Mouse (Mus musculus) cerebellum, postnatal 25 days (tissue): Measurements from ENCODE around the gene Gm4707.
"Not testable (repeated sequence)": the region's sequence is repeated elsewhere in the genome, so short reads cannot be mapped to it uniquely, and the experiment has no call there.

ENCODE experiments used
- DNase-seq, 2 experiments: peaks; one replicate each; pipeline ENCODE4 v3.0.0; 2021; ENCODE audit warnings: mixed read lengths in 2 of 2

Gm4707 gene

DNA sequence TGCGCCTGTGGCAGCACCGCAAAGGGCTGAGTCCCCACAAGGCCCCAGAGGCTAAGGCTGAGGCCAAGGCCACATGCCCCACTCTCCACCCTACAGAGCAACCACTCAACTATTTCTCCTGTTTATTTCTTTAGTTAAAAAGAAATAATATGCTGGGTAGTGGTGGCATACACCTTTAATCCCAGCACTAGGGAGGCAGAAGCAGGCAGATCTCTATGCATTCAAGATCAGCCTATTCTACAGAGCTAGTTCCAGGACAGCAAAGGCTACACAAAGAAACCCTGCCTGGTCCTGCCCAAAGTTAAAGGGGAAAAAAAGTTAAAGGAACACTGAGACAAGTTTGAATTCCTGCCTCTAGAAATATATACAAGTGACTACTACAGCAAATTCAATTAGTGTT, at the start of gene Gm4707:
Gene Gm4707, minus strand, starts transcription at position 101 of the 400 bp plus-strand sequence.
- DNase-seq: no peak

DNA sequence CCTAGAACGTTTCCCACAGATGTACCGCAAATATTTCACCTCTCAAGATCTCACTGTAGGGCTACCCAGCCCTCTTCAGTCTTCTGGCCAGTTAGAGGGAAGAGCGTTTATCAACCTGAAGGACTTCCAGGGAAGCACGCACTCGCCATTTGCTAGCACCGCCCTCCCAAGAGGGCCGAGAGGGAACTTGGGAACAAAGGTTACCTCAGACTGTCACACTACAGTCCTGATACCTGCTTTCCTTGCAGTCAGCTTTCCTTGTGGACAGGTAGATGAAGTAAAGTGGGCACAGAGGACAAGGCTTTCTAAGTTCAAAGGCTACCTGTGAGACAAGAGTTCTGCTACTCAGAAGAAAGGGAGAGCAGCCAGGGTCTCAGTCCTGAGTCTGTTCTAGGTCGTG, 47.1 kb upstream of the Gm4707 start:
- no peak for DNase-seq

DNA sequence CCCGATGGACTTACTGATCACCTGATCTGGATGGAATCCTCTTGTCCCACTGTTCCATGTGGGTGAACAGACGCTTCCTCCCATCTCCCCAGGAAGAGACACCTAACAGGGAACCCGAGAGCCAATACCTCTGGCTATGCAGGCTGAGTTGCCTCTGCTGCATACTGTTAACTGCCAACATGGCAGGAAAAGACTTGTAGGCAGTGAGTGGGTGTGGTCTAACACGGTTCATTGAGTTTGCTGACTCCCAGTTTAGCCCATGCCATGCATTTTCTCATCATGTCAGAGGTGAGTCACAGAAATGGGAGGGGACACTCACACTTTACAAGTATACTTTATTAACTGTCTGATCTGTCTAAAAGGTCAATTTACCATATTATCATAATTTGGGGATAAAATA, 36.1 kb upstream of the Gm4707 start:
- DNase-seq: no peak

DNA sequence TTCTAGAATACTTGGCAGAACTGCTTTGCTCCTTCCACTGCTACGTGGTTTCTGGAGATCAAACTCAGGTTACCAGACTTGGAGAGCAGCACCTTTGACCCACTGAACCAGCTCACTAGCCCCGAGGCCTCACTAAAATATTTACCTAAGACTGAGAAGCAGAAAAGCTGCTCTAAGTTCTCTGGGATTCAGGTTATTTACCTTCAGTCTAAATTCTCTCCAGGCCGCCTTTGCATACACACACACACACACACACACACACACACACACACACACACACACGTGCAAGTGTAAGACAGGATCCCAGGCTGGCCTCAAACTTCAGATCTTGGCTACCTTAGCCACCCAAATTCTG, 31.6 kb upstream of the Gm4707 start:
- no peak for DNase-seq

DNA sequence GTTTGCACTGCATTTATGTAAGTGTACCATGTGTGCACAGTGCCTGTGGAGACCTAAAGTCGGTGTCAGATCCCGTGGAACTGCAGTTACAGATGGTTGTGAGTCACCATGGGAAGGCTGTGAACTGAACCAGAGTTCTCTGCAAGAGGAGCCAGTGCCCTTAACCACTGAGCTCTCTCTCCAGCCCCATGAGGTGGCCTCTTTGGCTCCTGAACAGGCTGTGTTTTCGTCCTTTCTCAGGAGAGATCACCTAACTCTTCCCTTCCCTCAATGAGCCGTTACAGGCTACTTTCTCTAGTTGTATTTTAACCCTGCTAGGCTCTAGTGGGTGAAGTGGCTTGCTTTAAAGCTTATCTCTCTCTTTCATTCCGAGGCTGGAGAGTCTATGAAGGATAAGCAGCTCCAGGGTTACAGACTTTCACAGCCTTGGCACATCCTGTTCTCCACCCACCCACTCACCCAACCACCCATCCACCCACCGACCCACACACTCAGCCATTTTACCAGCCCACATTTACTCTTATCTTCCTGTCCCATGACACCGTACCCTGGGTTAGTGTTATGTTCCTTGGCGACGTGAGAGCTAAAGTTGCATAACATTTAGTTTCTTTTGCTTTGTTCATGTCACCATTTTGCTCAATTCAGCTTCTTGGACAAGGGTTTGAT, 31.1 kb upstream of the Gm4707 start:
- DNase-seq: no peak

DNA sequence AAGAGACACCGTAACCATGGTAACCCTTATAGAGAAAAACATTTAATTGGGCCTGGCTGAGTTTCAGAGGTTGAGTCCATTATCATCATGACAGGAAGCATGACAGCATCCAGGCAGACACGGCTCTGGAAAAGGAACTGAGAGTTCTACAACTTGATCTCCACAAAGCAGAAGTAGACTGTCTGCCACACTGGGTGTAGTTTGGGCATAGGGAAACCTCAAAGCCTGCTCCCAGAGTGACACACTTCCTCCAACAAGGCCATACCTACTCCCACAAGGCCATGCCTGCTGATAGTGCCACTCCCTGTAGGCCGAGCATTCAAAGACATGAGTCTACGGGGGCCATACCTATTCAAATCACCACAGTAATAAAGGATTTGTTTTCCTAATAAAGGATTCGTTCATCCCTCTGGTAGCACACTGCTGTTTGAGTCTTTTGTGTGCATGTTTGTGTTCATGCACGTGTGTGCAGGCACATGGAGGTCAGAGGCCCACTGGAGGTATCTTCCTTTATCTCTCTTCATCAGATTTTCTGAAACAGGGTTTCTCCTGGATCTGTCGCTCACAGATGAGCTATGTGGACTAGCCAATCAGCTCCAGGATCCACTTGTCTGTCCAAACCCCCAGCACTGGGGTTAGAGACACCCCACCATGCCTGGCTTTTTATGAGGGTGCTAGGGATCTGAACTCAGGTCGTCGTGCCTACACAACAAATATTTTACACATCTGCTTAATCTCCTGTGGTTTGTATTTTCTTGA, 30.2 kb upstream of the Gm4707 start:
- no peak for DNase-seq

DNA sequence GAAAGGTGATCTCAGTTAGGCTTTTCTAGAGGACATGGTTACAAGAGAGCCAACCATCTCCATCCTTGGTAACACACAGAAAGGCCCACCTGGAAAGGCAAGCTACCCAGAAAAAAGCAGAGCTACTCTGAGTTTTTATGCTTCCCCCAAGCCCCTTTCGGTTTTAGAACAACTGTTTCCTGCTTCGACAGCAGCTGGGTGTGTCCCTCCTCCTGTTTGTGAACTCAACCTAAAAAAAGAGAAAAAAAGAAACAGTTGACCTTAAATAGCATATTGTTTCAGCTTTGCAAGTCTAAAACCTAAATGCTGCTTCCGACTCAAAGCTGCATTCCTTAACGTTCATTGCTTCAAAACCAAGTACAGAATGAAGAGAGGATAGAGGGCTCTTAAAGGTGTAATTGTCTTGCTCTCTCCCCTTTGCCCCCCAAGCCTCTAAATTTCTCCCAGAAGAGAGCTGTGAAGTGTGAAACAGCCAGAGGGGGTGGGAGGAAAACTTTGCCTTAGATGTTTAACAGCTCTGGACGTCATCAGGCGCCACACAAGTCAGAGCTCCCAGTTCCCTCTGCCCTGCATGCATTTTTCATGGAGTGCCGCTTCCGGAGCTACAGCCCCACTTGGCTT, 26.6 kb upstream of the Gm4707 start:
- DNase-seq: no peak

DNA sequence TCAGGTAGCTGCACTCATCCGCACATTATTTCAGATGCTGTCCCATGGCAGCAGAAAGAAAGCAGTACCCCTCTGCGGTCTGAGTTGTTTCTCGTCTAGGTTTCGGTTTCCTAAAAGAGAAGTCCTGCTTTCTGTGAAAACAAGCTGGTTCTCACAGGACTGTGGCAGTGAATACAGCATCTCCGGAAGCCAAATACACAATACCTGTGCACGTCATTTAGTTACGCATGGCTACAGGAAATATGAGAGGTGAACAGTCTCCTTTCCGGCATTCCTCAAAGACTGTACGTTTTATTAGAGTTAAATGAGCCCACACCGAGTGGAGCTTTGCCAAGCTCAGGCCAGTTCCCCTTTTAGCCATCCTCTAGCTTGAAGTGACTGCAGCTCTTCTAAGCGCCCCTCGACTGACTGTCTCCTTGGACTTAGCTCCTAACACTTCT, 26.1 kb upstream of the Gm4707 start:
- no peak for DNase-seq

DNA sequence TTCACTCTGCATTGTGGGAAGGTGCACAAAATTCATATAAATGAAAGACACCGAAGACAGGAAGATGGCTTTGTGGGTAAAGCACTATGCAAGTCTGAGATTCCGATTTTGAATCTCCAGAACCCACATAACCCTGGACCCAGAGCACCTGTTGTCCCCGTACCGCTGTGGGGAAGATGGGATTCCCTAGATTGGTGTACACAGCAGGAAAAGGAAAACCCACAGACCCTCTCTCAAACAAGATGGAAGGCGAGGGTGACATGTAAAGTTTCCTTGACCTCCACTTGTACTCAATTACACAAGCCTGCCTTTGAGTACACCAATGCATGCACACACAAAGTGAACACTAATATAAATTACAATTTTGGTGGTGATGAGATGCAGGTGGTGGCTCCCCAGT, 25.0 kb upstream of the Gm4707 start:
- DNase-seq: no peak

DNA sequence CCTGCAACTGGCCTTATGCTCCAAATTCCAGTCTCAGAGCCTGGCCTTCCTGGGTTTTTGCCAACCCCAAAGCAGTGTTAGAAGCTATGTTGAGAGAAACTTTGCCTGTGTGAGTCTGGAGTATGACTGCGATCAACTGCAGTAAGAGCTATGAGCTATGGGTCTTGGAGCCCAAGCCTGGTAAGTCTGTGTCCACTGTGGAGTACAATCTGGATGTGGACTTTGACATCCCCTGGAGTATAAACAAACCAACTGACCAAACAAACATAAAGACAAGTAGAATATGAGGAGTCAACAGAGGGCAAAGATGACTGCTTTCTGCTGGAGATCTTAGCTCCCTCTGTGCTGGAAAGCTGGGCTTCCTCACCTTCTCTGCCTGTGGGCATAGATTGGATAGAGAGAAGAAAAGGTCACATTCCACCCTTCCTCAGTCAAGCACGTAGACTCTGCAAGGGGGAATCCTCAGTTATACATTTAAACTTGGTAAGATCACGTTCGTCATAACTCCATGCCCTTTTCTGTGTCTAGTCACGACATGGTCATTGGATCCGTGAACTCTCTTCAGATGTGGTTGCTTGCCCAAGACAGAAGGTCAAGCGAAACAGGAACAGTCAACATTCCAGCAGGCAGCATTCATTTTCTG, 23.8 kb upstream of the Gm4707 start:
- DNase-seq: no peak

DNA sequence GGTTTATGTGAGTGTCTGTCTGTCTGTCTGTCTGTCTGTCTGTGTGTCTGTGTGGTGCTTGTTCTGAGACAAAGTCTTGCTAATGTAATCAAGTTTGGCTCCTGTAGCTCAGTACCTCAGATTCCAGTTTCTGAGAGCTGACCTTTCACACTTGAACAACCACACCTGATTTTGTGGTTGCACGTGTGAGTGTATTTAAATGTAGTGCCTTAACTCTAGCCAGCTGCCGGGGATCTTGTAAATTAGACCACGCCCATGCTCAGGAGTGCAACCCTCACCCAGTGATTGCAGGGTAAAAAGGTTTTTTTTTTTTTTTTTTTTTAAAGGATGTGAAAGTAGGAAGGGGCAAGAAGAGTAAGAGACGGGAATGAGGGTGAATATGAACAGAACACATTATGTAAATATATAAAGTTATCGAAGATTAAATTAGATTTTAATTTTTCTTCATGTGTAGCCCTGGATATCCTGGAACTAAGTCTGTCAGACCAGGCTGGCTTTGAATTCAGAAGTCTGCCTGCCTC, 19.7 kb upstream of the Gm4707 start:
- no peak for DNase-seq

DNA sequence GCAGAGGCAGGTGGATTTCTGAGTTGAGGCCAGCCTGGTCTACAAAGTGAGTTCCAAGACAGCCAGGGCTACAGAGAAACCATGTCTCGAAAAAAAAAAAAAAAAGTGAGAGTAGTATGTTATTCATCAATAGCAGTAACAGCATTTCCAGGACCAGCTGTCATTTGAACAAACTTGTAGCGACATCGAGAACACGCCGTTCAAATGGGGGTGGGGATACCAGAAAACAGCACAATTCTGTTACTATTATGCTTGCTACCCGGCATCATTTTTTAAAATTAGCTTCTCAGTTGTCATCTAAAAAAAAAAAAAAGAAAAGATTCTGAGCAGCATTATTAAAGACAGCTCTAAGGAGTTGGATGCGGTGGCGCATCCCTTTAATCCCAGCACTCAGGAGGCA, 17.8 kb upstream of the Gm4707 start:
- DNase-seq: no peak

DNA sequence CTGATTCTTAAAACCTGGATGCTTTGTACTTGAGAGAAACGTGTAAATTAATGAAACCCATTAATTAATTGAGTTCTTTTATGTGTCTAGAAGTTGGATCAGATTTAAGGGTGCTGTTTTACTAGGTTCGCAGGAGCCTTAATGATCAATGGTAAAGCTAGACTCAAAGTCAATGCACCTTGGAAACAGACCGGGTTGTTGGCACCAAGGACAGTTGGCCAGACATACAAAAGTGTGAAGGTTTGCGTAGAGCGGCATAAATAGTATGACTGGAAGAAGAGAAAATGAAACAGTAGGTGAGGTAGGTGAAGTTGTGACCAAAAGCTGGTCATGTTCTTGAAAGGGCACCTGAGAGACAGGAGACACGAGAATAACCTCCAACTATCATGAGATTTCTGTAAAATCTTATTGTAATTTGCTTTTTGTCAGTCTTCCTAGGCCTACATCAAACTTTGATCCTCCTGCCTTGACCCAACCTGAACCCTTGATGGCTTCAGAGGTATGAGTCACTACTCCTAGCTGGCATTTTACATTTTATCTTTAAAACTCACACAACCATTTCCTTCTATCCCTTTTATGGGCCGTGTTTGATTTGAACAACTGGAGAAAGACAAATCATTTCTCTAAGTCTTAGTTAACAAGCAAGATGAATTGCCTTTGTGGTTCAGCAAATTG, 16.8 kb upstream of the Gm4707 start:
- DNase-seq: no peak

DNA sequence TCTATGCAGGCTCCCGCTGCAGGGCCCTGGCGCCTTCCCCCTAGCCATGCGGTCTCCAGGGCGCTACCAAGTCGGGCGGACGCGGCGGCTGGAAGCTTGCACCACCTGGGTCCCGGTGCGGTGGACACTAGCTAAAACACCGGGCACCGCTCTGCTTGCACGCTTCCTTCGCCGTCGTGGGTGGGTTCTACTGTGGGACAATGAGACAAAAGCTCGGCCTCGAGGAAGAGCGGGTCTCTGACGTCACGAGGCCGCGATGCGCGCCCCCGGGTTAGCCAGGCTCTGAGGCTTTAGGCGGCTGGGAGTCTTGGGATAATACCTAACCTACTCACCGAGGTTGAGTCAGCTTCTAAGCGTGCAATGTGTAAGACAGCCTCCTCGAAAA, 16.0 kb upstream of the Gm4707 start:
- DNase-seq: peak in 1 of 2 experiments; percentile 80

DNA sequence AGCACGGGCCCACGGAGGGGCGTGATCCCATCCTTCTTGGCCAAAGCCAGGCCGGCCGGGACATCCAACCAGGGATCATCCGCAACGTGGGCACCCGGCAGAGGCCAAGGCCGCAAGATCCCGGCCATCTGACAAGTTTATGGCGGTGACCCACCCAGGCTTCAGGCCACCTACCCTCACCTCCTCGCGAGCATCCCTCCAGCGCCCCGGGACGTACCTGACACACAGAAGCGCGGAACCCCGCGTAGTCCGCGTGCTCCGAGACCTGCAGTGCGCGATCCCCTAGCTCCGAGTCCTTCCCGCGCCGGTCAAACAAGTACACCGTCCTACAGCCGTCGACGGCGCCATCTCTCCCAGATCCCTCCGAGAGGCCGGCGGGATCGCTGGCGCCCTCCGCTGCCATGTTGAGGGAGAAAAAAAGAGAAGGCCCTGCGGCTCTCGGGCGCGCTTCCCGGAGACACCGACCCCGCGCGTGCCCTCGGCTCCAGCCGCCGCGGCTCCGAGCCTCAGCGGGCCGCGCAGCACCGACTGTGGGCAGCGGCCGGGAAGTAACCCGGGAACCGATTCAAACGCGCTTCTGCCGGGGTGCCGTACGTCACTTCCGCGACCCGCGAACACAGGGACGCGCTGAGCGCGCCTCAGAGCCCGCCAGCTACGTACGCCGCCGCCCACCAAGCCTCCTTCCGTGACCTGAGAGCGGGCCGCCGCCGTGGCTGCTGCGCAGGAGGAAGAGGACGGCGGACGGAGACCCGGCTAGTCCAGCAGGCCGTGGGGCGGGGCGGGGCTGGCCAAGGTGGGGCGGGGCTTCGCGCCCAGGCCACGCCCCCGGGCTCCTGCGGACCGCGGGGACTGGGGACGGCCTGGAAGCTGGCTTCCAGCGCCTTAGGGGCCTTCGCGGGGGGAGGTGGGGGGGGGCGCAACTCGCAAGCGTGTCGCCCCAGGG, 15.3 kb upstream of the Gm4707 start, which contains the start of gene Smchd1:
Gene Smchd1, minus strand, starts transcription at position 582 of the 943 bp plus-strand sequence.
- DNase-seq: peak; percentile 95

DNA sequence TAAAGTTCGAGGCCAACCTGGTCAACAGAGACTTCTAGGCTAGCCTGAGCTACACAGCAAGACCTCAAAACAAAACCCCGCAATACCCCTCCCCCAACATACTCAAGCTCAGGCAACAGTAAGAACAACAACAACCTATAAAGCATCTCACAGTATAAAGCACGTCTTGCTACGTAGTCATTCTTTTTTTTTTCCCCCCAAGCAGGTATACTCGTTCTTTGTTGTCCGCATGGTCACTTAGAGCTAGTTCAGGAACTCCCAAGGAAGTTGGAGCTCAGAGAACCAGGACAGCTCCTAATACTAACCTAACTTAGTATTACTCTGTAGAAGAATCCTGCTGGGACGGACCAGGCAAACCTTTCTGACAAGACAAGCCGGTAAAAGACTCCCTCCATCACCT, 14.4 kb upstream of the Gm4707 start:
- no peak for DNase-seq

DNA sequence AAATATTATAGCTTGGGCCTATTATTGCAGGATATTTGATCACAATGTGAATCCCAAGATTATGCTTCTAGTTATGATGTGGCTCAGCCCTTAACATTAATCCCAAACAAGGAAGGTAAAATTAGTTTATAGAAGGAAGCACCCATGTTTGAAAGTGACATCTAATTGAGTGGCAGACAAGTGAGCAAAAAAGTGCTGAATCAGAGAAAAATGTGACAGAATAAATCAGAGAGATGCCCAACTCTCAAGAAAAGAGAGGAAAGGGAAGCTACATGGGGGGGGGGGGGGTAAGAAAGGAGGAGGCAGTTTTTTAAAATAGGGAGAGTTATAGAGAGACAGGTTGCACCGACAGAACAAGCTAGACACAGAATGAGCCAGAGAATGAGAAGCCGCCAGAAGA, 11.5 kb upstream of the Gm4707 start:
- DNase-seq: no peak

DNA sequence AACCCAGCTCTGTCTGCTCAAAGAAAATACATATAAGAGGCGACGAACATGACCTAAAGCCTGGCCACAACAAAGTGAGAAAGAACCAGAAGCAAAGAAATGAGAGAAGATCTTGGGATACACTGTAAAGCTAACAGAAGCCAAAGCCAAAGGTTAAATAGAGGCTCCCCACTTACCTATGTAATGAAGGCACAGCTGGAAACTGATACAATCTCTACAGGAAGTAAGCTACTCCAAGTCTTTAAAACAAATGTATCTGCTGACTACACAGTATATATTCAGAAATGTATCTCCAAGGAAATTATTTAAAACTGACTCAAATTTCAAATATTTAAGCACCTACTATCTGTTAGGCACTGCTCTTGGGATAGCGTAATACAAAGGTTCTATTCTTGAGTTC, 594 bp upstream of the Gm4707 start:
- DNase-seq: no peak

DNA sequence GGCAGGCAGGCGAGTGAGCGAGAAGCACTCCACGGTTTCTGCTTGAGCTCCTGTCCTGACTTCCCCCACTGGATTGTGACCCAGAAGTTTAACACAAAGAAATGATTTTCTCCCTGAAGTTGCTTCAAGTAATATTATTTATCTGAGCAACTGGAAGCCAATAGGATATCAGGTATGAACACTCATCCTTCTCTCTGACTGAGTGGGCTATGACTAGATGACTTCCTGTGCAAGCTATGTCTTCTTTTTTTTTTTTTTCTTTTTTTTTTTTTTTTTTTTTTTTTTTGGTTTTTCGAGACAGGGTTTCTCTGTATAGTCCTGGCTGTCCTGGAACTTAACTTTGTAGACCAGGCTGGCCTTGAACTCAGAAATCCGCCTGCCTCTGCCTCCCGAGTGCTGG, 2.4 kb downstream of the Gm4707 start:
- DNase-seq: not testable (repeated sequence)

DNA sequence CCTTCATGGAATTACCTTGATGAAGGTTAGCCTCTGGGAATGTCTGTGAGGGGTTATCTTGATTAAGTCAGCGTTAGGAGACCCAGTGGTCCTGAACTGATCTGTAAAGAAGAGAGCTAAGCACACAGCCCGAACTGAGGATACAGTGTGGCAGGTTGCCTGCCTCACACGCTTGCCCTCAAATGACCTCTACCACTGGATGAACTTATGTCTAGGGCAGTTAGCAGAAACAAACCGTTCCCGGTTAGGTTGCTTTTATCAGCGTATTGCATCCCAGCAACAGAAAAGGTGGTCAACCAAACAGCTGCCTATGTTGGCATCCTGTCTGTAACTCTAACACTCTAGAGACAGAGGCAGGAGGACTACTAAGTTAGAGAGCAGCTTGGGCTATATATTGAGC, 14.5 kb downstream of the Gm4707 start:
- no peak for DNase-seq

DNA sequence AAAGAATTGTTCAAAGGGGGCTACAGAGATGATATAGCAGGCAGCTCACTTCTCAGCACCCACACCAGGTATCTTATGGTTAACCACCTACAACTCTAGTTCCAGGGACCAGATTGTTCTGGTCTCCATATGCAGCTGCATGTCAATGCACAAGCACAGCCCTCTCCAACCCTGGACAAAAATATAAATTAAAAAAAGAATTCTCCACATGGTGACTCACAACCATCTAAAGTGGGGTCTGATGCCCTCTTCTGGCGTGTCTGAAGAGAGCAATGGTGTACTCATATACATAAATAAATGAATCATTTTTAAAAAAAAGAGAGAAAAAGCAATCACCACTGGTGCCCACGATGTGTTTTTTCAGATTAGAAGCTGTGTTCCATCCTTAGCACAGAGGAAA, 15.0 kb downstream of the Gm4707 start:
- no peak for DNase-seq

DNA sequence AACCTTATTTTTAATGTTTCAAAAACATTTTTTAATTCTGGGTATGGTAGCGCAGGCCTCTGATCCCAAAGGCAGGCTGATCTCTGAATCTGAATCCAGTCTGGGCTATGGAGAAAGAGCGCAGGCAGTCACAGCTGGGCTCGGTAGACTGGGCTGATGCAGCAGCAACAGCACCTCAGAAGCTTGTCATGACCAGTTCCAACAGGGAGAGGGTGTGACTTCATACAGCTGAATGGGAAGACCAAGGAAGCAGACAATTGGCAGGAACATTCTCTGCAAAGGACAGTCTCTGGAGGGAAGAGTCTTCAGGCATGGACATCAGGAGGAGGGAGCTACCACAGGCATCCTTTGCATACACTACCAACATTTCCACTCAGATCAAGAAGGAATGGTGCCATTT, 15.6 kb downstream of the Gm4707 start:
- no peak for DNase-seq
